Mouse (Mus musculus): ENCODE measurements around the gene Mixl1.

DNA sequence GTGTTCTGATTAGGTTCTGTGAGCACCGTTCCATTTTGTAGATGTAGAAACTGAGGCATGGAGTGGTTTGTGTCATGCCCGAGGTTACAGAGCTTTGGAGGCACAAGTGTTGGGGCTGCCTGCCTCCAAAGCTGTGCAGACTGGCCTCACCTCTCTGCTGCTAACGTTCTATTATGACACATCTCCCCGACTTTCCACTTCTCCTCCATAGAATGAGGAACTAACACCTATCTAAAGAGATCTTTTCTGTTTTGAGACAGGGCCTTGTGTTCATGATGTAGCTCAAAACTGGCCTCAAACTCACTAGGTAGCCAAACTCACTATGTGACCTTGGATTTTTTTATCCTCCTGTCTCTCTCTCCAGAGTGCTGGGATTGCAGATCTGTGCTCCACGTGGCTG lies 21.9 kb upstream of the Mixl1 start:
- no peak for TF ChIP-seq GATA1 (IDR thresholded peaks at IDR 0.05; ENCODE audit: low read length)
- TF ChIP-seq TAL1 (IDR thresholded peaks at IDR 0.05; ENCODE audit: low read length), result no peak
